Mouse (Mus musculus) forebrain, embryonic 10.5 days (tissue): ENCODE data around the gene Eif3m. TPM values are rescaled to one million over a fixed set of nuclear protein-coding genes. Genes with fewer than 3 reads are reported as not detected.

Source experiments
- DNase-seq: peaks from one replicate; pipeline ENCODE4 v3.0.0-alpha.2; 2017; ENCODE audit warnings: low spot score; ENCODE audit errors: extremely low spot score
- H3K27ac ChIP-seq: fragments of 300-500 bp; sonication (generic); 2 replicates; pipeline ENCODE4 v1.5.1; 2016; ENCODE audit warnings: mild to moderate bottlenecking
- H3K27me3 ChIP-seq: fragments of 300-500 bp; sonication (generic); 2 replicates; pipeline ENCODE4 v1.6.1; 2016; ENCODE audit warnings: mild to moderate bottlenecking; ENCODE audit not compliant: poor library complexity, severe bottlenecking
- H3K36me3 ChIP-seq: fragments of 300-500 bp; sonication (generic); replicated peaks from 2 replicates; pipeline ENCODE4 v1.6.1; 2016; ENCODE audit warnings: mild to moderate bottlenecking, moderate library complexity
- H3K4me1 ChIP-seq: fragments of 300-500 bp; sonication (generic); 2 replicates; pipeline ENCODE4 v1.6.1; 2016
- H3K4me3 ChIP-seq: fragments of 300-500 bp; sonication (generic); 2 replicates; pipeline ENCODE4 v1.5.1; 2016; ENCODE audit warnings: mild to moderate bottlenecking, moderate library complexity
- H3K9me3 ChIP-seq: fragments of 300-500 bp; sonication (generic); 2 replicates; pipeline ENCODE4 v1.6.1; 2016; ENCODE audit warnings: mild to moderate bottlenecking, moderate library complexity
- WGBS: fragments of 180-500 bp; shearing (Covaris S2); methylation state at CpG from one replicate; pipeline ENCODE4 v1.1.7; 2016; 5-methylcytosine and 5-hydroxymethylcytosine counted together
- polyA plus RNA-seq: library from polyadenylated mRNA; unstranded; fragments of >200 nt; fragmentation: Nextera tagmentation; extraction: Ambion mirVana; gene quantifications from 2 replicates; pipeline ENCODE4 v1.2.1, GENCODE M21; 2016

The Eif3m gene
- polyA plus RNA-seq = 313 and 318 TPM in 2 replicates

GRCm38 (mm10) chr2:105016967-105017287 is at the start of gene Eif3m:
Gene Eif3m (minus strand): TSS chr2:105017080.
- H3K27ac ChIP-seq = peak within 1 kb of the TSS; percentile 95
- no peaks in the 10 kb centered on the region for H3K27me3 ChIP-seq
- WGBS = under 1% methylated on average over 25 of the region's 25 CpGs
- peak; percentile 91 for DNase-seq
- H3K9me3 ChIP-seq = no peaks in the 10 kb centered on the region
- peak within 1 kb of the TSS; percentile 98 for H3K4me3 ChIP-seq
- peaks cover 23% of the 10 kb centered on the region for H3K4me1 ChIP-seq
- H3K36me3 ChIP-seq = peaks cover 21% of the 10 kb centered on the region

DNA sequence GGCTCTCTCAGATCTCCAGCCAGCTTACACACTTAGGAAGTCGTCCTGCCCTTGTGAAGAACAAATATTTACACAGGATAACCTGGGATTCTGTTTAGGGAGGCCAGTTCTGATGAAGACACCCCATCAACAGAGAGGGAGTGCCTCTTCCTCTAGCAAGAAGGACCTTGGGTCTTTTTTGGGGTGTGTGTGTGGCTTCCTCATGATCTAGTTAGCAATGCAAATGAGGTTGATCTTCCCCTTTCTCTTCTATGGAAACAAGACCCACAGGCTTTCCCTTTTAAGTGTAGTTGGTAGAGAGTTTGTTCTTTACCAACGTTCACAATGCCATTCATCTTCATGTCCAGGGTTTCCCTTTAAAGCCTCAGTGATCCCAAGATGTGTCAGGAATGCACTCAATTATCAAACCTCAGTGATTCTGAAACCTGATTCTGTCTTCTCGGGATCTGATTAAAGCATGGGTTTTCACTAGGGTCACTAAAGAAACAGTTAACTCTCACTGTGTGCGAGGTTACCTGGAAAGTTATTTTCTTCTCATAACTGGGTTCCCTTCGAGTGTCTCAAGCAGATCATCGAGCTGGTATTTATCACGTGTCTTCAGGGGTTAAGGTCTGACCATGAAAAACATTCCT is 46.0 kb upstream of the Eif3m start:
- no peak overlapping the region for H3K4me3 ChIP-seq
- DNase-seq = no peak
- H3K4me1 ChIP-seq = peaks cover 6% of the 10 kb centered on the region; the same call in 1 of the 2 replicates
- H3K36me3 ChIP-seq = no peaks in the 10 kb centered on the region
- no peaks in the 10 kb centered on the region for H3K27me3 ChIP-seq
- WGBS = 60% methylated on average over 7 of the region's 7 CpGs
- no peak overlapping the region for H3K27ac ChIP-seq
- H3K9me3 ChIP-seq = no peaks in the 10 kb centered on the region

- peaks cover 6% of the 10 kb centered on the region; the same call in 1 of the 2 replicates for H3K4me1 ChIP-seq
- no peak overlapping the region for H3K4me3 ChIP-seq
- H3K27me3 ChIP-seq = no peaks in the 10 kb centered on the region
- H3K27ac ChIP-seq = no peak overlapping the region
- no peak for DNase-seq
- H3K9me3 ChIP-seq = no peaks in the 10 kb centered on the region
- H3K36me3 ChIP-seq = no peaks in the 10 kb centered on the region
- 85% methylated on average over 7 of the region's 7 CpGs for WGBS
Measured at GRCm38 (mm10) chr2:105058577-105059116, 41.8 kb upstream of the Eif3m start.

- no peak for DNase-seq
- no peak overlapping the region for H3K4me3 ChIP-seq
- no peaks in the 10 kb centered on the region for H3K36me3 ChIP-seq
- no peaks in the 10 kb centered on the region for H3K9me3 ChIP-seq
- H3K4me1 ChIP-seq = no peaks in the 10 kb centered on the region
- no peaks in the 10 kb centered on the region for H3K27me3 ChIP-seq
- WGBS = 97% methylated on average over 1 of the region's 1 CpGs
- no peak overlapping the region for H3K27ac ChIP-seq
Measured at GRCm38 (mm10) chr2:105055529-105055928, 38.6 kb upstream of the Eif3m start.

DNA sequence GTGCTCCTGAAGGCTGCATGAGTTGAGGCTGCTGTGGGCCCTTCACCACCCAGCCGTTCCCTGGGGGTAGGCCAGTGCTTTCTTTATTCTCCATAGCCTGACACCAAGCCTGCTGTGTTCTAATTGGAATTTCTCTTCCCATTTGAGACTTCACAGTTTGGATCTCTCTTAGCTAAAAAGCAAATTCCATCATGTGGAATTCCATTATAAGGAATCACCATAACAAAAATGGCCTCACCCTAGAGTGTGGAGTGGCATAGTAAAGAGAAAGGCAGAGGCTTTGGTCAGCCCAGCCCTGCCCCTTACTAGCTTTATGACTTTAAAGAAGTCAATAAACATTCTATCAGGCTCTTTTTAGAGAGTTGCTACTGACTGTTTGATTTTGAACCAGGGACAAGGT is 31.4 kb upstream of the Eif3m start:
- Histone ChIP-seq H3K27me3 (no peaks in the 10 kb centered on the region), H3K4me1 (0 out of 2 replicates have a peak, but pooled peaks cover 3% of the 10 kb centered on the region), H3K36me3 (no peaks in the 10 kb centered on the region), H3K4me3 (no peak overlapping the region), H3K27ac (no peak overlapping the region), H3K9me3 (no peaks in the 10 kb centered on the region)
- WGBS = 30% methylated on average over 1 of the region's 1 CpGs
- DNase-seq = no peak

DNA sequence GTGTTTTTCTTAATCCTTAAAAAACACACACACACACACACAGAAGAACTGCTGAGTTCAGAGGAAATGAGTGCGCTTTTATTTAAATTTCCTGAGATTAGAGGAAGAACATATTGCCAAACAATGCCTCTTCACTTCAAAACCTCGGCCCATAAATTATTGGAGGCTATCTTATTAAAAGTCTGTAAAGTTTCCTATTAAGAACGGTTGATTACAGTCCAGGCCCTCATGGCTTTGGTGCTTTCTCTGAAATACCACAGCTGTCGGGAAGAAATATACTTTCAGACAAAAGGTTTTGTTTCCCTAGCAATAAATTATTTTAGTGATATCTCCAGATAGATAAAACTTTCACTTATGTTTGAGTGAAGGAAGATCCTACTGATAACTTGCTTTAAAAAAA is 26.3 kb upstream of the Eif3m start:
- Histone ChIP-seq H3K9me3 (no peaks in the 10 kb centered on the region), H3K27ac (no peak overlapping the region), H3K27me3 (no peaks in the 10 kb centered on the region), H3K4me3 (no peak overlapping the region), H3K36me3 (no peaks in the 10 kb centered on the region), H3K4me1 (0 out of 2 replicates have a peak, but pooled peaks cover 1% of the 10 kb centered on the region)
- WGBS = 89% methylated on average over 4 of the region's 4 CpGs
- no peak for DNase-seq

GRCm38 (mm10) chr2:105040859-105041258 is 24.0 kb upstream of the Eif3m start:
- 85% methylated on average over 4 of the region's 4 CpGs for WGBS
- Histone ChIP-seq H3K27ac (no peak overlapping the region), H3K4me3 (no peak overlapping the region), H3K27me3 (no peaks in the 10 kb centered on the region), H3K36me3 (no peaks in the 10 kb centered on the region), H3K4me1 (peaks cover 10% of the 10 kb centered on the region), H3K9me3 (no peaks in the 10 kb centered on the region)
- DNase-seq = no peak

GRCm38 (mm10) chr2:105038879-105039278 is 22.0 kb upstream of the Eif3m start:
- no peak for DNase-seq
- H3K27ac ChIP-seq = no peak overlapping the region
- WGBS = 99% methylated on average over 5 of the region's 5 CpGs
- H3K4me3 ChIP-seq = no peak overlapping the region
- H3K36me3 ChIP-seq = no peaks in the 10 kb centered on the region
- peaks cover 15% of the 10 kb centered on the region for H3K4me1 ChIP-seq
- no peaks in the 10 kb centered on the region for H3K9me3 ChIP-seq
- no peaks in the 10 kb centered on the region for H3K27me3 ChIP-seq

- Histone ChIP-seq H3K4me1 (peaks cover 15% of the 10 kb centered on the region), H3K27me3 (no peaks in the 10 kb centered on the region), H3K4me3 (no peak overlapping the region), H3K9me3 (no peaks in the 10 kb centered on the region), H3K27ac (no peak overlapping the region), H3K36me3 (no peaks in the 10 kb centered on the region)
- no peak for DNase-seq
- WGBS = 89% methylated on average over 7 of the region's 7 CpGs
Measured at GRCm38 (mm10) chr2:105037956-105038569, 21.2 kb upstream of the Eif3m start.

DNA sequence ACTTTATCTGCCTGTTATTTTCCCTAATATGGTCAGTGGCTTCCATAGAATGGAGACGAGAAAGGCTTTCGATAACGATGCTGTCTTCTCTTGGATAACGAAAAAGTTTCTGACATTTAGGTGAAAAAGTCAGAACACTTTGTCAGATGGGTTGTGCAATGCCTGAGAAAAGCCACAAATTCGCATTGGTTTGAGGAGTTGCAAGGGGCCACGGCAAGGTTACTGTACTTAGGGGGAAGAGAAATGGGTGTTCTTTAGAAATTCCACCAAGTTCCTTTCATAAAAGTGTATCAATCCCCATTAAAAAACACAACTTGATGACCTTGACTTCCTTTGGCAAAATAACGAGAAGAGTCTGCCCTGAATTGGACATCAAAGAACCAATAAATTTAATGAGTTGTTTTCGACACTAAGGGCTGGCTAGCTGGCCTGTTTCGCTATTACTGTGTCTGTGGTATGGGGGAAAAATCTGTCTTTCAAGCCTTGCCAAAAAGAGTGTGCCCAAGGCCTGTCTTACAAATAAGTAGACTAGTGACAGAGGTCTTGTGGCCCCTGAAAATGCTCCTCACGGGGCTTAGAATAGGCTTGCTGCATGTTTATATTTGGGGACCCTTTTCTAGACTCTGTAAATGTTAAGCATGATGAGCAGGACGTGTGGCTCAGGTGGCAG is 19.7 kb upstream of the Eif3m start:
- H3K36me3 ChIP-seq = no peaks in the 10 kb centered on the region
- no peak for DNase-seq
- no peak overlapping the region for H3K4me3 ChIP-seq
- peaks cover 15% of the 10 kb centered on the region for H3K4me1 ChIP-seq
- no peaks in the 10 kb centered on the region for H3K27me3 ChIP-seq
- 76% methylated on average over 11 of the region's 11 CpGs for WGBS
- H3K9me3 ChIP-seq = no peaks in the 10 kb centered on the region
- H3K27ac ChIP-seq = no peak overlapping the region

GRCm38 (mm10) chr2:105035985-105036384 is 19.1 kb upstream of the Eif3m start:
- Histone ChIP-seq H3K4me1 (peaks cover 15% of the 10 kb centered on the region), H3K27ac (peak overlapping the region; percentile 40; the same call in 1 of the 2 replicates), H3K4me3 (no peak overlapping the region), H3K27me3 (no peaks in the 10 kb centered on the region), H3K36me3 (no peaks in the 10 kb centered on the region), H3K9me3 (no peaks in the 10 kb centered on the region)
- no peak for DNase-seq
- WGBS = 67% methylated on average over 11 of the region's 11 CpGs

DNA sequence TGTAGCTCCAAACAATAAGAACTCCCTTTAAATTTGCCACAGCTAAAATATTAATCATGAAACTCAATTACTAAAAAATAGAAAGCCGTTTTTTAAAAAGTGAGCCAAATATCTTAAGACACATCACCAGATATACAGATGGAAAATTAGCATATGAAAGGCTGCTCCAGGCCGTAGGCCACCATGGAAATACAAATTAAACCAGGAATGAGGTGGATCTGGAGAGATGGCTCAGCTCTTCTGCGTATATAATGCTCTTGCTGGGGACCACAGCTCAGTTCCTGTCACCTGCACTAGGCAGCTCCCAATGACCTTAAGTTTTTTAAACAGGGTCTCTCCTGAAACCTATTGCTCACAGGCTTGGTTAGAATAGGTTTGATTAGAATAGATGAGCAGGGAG is 17.2 kb upstream of the Eif3m start:
- whole genome bisulfite sequencing = 80% methylated on average over 3 of the region's 3 CpGs
- Histone ChIP-seq H3K9me3 (no peaks in the 10 kb centered on the region), H3K27ac (no peak overlapping the region), H3K4me3 (no peak overlapping the region), H3K4me1 (peaks cover 15% of the 10 kb centered on the region), H3K27me3 (no peaks in the 10 kb centered on the region), H3K36me3 (no peaks in the 10 kb centered on the region)
- no peak for DNase-seq

- DNase-seq = no peak
- 87% methylated on average over 5 of the region's 5 CpGs for WGBS
- Histone ChIP-seq H3K9me3 (no peaks in the 10 kb centered on the region), H3K4me1 (peaks cover 1% of the 10 kb centered on the region), H3K27me3 (no peaks in the 10 kb centered on the region), H3K36me3 (no peaks in the 10 kb centered on the region), H3K4me3 (no peak overlapping the region), H3K27ac (no peak overlapping the region)
Measured at GRCm38 (mm10) chr2:105030505-105030904, 13.6 kb upstream of the Eif3m start.
